Mouse (Mus musculus) retina, embryonic 14.5 days (tissue): ENCODE results near the gene 1700042G07Rik.
A peak's percentile ranks its signal among the peaks of the same experiment; 100 is the strongest.

Source experiments
- DNase-seq: peaks from one replicate; pipeline ENCODE4 v3.0.0-alpha.2; 2015; ENCODE audit warnings: low spot score

Gene 1700042G07Rik

DNA sequence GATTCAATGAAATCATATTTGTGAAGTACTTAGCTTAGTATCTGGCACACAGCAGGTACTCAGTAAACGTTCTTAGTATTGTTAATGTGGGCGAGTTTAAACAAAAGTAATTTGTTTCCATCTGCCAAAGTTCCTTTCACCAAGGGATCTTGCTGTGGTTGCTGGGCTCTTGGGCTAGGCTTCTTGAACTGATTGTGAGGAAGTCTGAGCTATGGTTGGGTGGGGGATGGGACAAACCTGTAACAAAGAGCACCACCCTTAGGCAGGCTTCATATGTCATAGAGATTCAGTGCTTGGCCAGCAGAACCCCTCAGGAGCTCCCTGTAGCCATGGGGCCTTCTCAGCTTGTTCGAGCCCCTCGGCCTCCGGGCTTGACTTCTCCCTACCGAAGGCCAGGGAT lies at the start of gene 1700042G07Rik, which contains the start of gene Gm49337:
Gene 1700042G07Rik, plus strand, starts transcription at position 301 of the 400 bp plus-strand sequence.
Gene Gm49337, plus strand, starts transcription at position 313 of the 400 bp plus-strand sequence.
- DNase-seq: no peak

DNA sequence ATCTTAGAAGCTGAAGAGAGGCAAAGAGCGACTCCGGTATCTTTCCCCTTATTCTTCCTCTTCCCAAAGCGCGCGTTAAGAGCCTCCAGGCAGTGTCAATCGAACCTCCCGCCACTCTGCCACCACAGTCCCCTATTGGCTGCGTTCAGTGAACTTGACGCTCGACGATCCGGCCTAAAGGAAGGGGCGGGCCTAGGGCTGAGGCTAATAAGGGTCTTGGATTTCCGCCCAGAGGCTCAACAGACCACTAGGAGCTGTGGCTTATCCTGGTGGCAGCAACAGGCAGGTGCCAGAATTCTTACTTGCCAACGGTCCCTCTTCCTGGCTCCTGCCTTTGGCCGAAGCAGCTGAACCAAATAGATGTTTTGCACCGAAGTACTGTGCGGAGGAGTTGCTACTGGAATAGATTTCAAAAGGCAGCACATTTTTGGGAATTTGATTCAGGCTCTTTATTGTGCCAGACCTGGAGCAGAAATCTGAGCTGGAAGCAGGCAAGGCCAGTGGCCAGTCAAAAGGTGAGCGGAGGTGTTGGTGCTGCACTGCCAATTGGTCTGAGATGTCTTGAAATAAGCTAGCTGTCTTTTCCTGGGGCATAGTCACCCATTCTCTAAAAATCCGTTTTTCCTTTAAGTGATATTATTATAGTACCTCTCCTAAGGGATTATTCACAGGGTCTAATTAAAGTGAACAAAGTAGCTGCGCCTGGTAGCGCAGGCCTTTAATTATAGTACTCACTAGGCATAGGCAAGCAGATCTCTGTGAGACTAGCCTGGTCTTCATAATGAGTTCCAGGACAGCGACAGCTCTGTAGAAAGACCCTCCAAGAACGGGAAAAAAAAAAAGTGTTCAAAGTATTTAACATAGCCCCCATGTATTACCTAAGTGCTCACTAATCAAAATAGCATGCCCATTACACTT lies 49.3 kb upstream of the 1700042G07Rik start, which contains the start of the genes Rad54l and Pomgnt1:
Gene Rad54l, minus strand, starts transcription at position 89 of the 918 bp plus-strand sequence.
Gene Pomgnt1, plus strand, starts transcription at position 239 of the 918 bp plus-strand sequence.
- DNase-seq: peak; percentile 98

DNA sequence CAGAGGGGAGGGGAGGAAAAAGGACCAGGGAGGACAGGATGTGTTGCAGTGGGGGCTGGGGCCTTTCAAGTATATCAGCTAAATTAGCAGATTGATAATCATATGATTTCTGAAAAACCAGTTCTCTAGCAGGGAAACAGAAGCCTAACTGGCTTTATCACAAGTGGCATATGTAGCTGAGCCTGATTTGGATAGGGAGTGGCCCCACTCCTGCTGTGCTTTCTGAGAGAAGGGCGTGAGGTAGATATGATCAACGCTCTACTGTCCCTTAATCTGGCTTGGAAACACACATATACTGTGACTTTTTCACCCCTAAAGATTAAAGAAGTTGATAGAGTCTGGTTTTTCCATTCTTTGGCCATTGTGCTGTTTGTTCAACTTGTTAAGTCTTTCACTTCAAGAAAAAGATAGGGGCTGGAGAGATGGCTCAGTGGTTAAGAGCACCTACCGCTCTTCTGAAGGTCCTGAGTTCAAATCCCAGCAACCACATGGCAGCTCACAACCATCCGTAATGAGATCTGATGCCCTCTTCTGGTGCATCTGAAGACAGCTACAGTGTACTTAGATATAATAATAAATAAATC lies 47.3 kb upstream of the 1700042G07Rik start:
- DNase-seq: no peak

DNA sequence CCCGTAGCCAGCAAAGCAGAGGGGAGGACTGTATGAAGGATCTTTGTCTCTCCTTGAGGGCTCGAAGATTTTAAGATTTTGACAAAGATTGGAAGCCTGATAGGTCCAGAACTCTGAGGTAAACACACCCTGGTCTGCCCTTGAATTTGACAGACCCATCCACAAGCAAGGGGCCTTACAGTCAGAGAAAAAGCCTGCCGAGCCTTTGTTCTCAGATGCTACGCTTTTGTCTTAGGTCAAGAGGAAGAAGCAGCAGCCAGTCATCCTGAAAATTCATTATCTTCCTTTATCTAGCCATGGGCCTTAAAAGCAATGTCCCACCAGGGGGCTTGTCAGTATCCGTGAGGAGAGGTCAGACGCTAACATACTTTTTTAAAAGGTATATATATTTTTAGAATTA lies 45.2 kb upstream of the 1700042G07Rik start:
- no peak for DNase-seq

DNA sequence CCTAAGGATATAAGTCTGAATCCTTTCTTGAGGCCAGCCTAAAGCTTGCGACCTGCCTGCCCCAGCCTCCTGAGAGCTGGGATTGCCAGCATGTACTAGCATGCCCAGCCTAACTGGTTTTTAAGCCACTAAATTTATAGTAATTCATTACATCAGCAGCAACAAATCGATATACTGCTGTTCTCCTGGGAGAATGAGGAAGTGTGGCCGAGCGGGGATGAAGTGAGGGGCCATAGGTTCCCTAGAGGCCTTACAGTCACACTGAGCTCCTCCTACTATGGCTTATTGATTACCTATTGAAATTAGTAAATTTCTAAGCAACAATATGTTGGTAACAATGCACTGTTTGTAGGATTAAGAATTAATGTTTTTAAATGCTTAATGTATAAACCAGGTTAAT lies 40.0 kb upstream of the 1700042G07Rik start:
- DNase-seq: no peak

DNA sequence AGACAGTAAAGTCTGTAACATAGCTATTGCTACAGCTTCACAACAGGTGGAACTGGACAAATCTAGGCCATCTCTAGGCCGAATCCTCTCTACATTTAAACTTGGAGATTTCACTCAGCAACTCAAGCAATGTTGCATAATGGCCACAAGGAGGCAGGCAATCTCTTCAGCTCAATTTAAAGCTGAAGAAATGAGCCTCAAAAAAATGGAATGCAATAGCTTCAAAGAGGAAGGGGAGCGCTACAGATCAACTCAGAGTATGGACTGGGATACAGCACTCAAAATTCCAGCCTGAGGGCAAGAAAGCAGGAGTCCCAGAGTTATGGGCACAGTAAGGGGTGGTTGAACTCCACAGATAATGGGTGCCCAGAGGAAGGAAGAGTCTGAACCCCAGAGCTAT lies 38.2 kb upstream of the 1700042G07Rik start:
- DNase-seq: peak; percentile 78

DNA sequence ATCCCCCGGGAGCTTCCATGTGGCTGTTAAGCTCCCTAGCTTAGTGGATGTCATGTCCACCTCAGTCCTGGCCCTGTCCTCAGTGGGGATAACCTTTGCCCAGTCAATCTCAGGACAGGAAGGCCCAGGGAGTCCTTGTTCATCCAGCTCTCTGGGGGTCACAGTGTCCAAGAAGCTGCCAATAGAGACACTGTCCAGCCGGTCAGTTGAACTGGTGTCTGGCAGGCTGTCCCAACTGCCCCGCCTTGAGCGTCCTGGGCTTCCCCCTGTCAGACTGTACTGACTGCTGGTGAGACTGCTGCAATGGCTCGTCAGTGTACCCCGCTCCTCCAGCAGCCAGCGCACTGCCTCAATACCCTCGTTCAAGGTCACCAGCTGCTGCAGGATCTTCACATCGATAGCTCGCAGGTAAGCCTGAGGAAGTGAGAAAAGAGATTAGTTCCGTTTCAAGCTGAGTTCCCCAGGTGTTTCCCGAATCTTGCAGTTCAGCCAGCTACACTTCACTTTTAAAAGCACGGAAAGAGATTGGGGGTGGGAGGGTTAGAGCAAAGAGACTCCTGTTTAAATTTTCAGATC lies 35.7 kb upstream of the 1700042G07Rik start:
- no peak for DNase-seq

DNA sequence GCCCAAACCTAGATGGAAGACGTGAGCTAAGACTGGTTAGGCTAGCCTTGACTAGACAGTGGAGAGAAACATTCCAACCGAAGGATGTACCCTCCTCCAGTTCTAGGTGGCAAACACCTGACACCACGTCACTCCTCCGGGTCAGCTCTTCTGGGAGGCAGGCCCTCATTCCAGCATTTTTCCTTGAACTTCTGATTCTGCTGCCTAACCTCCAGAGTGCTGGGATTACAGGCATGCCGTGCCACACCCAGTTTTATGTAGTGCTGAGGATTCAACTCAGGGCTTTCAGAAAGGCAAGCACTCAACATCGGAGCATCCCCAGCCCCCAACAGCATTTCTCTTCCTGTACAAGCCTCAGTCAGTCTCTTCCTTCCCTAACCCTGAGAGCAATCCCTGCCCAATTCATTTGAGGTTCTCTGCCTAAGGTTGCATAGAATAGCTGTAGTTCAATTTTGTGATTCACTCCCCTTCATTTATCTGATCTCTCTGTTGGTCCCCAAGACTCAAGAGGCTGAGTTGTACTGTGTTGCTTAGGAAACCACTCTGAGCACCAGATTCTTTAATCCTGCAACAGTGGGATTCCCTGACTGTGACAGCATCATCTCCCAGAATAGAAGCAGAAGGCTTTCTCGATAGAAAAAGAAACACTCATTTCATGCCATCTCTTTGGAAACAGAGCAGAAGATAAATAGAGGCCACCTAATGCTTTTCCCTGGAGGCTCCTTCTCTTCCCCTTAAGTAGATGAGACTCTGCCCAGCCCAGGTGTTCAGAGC lies 32.2 kb upstream of the 1700042G07Rik start:
- no peak for DNase-seq

DNA sequence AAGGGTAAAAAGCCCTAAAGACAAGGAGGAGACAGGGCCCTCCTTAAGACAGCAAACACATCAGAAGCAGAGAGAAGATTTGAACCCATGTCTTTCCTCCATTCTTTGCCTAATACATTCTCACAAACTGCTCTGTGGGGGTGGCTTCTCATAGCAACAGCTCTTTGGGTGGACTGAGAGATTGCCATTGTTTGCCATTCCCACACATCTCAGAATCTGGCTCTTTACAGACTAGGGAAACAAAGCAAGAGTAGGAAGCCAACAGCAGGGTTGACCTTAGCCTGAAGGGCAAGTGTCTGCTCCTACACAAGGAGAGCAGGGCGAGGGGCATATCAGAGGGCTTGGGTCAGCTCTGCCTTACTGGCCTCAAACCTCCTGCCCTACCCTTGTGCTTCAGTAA lies 31.4 kb upstream of the 1700042G07Rik start:
- no peak for DNase-seq

DNA sequence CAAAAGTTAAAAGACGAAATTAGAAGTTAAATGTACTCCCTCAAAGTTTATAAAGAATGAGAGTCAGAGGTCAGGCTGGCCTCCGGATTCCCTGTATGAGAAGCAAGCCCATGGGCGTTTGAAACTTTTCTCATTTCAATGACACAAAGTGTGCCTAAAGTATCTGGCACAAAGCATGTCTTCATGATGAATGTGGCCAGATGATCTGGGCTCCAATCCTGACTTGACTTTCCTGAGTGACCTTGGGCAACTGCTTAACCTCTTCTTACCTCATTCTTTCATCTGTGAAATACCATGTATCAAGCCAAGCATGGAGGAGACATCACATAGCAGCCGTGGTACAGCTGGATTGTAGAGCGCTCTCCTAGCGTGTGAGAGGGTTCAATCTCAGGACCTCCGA lies 30.9 kb upstream of the 1700042G07Rik start:
- DNase-seq: no peak

DNA sequence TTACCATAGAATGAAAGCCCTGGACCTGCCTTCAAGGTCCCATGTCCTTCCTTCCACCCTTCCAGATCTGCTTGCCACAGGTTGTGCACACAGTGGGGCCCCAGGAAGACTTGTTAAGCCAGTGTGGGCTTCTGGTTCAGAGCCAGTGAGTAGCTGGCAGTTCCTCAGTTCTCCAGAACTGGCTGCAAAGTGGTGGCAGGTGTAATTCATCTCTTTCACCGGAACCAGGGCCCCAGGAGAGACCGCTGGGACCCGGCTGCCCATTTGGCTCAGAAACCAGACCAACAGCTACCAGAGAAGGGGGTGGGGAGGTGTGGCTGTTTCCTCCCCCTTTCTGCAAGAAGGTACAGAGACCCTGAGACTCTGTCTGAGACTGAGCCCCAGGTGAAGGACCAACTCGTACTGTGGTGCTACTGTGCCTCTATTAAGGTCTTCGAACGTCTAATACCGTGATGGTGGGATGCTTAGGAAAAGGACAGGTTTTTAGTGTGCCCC lies 29.8 kb upstream of the 1700042G07Rik start:
- DNase-seq: no peak

DNA sequence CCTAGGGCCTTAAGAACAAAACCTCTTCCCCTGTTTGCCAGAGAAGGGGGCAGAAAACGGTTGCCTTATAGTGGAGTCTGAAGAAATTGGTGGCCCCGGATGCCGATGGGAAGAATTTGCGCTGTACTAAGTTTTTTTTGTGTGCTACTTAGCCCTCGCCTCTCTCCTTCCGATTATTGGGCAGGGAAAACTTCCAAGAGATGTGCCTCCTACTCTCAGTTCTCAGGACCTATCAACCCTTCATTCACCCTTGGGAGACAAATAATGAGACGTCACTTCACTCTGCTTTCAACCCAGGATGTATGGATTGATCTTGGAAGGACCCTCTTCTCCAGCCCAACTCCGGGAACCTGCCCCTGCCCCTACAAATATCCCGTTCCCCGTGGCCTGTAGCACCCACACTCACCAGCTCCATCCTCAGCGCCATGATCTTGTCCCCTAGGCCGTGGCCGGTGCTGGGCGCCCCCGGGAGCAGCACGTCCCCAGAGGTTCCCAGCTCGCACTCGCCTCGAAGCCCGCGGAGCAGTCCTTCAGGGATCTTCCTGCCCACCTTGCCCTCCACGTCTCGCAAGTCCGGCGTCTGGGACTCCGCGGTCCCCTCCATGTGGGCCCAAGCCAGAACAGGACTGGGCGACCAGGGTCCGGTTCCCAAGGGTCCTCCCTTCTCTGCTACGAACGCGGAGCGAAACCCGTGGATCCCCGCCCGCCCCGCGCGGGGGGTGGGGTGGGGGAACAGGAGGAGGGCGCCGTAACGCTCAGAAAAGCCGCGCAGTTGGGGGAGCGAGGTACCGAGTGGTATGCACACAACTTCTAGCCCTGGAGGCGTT lies 29.1 kb upstream of the 1700042G07Rik start:
- peak; percentile 69 for DNase-seq

DNA sequence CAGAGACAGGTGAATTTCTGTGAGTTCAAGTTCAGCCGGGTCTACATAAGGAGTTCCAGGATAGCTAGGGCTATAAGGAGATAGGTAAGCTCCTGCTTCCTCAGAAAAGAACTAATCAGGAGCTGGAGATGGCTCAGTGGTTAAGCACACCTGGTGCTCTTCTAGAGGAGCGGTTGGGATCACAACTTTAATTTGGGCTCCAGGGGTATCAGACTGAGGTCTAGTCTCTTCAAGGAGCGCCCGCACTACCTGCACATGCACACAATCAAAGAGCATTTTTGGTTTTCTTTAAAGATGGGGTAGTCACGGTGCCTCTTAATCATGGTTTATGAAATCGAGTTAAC lies 23.4 kb upstream of the 1700042G07Rik start:
- DNase-seq: no peak

DNA sequence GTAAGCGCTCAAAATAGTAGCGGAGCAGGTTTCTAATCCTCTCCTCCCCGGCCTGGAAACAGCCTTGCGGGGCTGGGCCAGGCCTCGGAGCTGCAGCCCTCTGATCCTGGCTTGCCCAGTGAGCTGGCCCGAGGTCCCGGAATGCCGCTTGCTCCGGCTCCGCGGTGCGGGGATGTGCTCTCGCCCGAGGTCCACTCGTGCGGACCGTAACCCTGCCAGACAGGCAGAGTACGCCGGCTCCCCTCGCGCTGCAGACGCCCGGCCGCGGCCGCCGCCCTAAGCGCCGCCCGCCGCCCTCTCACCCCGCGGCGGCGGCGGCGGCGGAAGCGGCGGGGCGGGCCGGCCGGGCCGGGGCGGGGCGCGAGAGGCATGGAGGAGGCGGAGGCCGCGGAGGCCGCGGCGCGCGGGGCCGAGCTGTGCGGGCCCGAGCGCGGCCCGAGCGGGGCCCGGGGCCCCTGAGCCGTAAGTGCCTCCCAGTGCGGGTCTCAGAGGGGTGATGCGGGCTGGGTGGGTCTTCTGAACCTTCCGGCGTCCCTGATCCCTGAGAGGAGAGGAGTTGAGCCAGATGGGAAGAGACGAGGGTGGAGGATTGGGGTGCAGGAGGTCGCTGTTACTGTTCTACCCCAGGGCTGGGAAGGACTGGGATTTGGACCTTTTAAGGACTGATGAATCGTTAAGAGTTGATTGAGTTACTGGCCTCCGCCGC lies 22.9 kb upstream of the 1700042G07Rik start:
- peak; percentile 80 for DNase-seq

DNA sequence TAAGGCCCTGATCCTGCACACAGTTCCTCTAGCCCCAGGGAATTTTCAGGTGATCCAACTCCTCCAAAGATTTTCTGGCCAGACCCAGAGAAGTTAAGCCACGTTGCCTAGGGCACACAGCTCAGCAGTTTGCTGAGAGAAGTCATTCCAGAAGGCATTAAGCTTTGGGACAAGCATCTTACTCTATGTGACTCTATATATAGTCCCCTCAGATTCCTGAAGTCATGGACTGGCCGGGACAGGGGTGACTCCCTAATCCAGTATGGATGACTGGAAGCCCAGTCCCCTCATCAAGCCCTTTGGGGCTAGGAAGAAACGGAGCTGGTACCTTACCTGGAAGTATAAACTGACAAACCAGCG lies 22.3 kb upstream of the 1700042G07Rik start:
- no peak for DNase-seq

DNA sequence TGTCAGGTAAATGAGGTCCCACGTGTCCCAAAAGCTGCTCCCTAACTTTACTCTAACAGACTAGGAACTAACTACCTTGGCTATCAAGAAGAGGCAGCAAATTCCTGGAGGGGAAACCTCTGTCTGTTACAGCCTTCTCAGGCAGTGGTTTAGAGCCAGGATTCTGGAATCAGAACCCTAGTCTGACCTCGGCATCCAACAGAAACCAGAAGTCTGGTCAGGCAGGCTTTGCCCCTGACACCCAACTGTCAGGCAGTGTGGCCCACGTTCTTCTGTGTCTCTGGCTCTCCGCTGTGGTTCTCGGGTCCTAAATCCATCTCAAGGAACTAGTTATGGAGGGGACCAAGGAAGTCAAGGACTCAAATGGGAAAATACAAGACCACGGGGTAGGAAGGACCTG lies 21.9 kb upstream of the 1700042G07Rik start, which contains the start of gene Lurap1:
Gene Lurap1, minus strand, starts transcription at position 101 of the 400 bp plus-strand sequence.
- no peak for DNase-seq

DNA sequence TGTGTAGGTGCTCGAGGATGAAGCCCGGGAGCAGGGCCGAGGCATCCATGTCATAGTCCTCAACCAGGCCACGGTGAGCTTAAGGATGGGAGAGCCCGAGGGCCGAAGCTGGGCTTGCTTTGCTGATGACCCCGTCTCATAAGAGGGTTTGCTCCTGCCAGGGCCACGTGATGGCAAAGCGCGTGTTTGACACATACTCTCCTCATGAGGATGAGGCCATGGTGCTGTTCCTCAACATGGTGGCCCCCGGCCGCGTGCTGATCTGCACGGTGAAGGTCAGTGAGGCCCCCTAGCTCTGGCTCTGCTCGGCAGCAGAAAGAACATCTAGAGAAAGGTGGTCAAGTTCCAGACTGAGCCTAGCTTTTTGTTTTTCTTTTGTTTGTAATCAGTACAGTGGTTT lies 20.5 kb upstream of the 1700042G07Rik start:
- DNase-seq: no peak

DNA sequence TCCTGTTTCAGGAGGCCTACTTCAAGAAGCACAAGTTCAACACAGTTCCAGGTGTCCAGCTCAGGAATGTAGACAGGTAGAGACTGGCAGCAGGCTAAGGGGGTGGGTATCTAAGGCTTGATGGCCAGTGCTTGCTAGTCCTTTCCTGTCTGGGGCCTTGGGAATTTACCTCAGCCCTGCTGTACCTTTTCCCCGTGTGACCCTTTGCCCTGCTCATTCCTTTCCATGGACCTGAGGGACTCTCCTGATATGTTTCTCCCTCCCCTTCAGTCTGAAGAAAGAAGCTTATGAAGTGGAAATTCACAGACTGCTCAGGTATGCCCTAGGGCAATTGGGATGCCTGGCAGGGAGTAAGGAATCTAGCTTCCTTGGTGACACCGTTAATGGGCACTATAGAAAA lies 15.3 kb upstream of the 1700042G07Rik start:
- no peak for DNase-seq

DNA sequence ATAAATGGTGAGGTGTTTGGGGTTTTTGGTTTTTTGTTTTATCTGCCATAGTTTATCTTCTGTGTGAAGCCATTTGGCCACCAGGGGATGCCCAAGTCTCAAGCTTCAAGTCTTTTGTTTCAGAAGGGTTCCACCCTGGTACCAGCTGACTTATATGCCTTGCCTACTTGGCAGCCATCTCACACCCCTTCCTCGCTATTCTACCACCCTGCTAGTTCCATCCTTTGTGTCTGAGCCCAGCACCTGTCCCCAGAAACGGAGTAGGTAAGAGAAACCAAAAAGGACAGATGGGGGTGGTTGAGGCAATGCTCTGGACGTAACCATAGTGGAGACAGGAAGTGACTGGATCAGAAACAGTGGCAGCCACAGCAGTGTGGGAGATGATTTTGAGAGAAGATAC lies 13.3 kb upstream of the 1700042G07Rik start:
- DNase-seq: peak; percentile 64

DNA sequence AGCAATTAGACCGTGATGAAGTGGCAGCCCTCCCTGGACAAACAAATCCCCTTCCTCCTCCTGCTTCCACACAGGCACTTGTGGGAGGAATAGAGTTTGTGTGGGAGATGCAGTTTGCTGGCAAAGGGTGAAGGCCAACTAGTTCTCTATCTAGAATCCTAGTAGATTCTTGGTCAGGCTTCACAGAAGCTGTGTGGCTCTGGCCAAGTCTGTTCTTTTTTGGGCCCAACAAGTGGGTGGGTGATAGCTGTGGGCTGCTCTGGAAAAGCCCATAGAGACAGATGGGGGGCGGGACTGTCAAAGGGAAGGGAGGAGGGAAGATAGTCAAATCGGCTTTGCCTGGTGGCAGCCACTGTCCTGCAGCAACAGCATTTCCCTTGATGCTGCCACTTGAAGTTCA lies 12.4 kb upstream of the 1700042G07Rik start:
- no peak for DNase-seq
